Mouse (Mus musculus) cortical plate, adult 2 months (tissue): ENCODE measurements at regions not wholly inside any gene's neighbourhood (a gene's known extent, or its start where the extent isn't known, plus 50 kb on each side); places are given as distances from the start of the nearest gene placed in this dataset.

Experiments
- H3K27ac ChIP-seq: fragments of 200-500 bp; 2 replicates; pipeline ENCODE4 v1.5.1; 2012; ENCODE audit warnings: low read length, control low read depth, inconsistent platforms; ENCODE audit not compliant: insufficient read depth
- H3K4me1 ChIP-seq: fragments of 200-500 bp; 2 replicates; pipeline ENCODE4 v1.6.1; 2011; ENCODE audit warnings: low read length; ENCODE audit not compliant: control insufficient read depth, insufficient read depth
- H3K4me3 ChIP-seq: fragments of 200-500 bp; 2 replicates; pipeline ENCODE4 v1.5.1; 2011; ENCODE audit warnings: mild to moderate bottlenecking, low read length, control low read depth; ENCODE audit not compliant: insufficient read depth
- CTCF ChIP-seq: fragments of 200-500 bp; IDR thresholded peaks from 2 replicates; pipeline ENCODE4 v1.5.1; 2011; ENCODE audit warnings: mild to moderate bottlenecking, control low read depth, low read length; ENCODE audit not compliant: insufficient read depth; ENCODE audit errors: extremely low read depth
- POLR2A ChIP-seq: fragments of 200-500 bp; IDR thresholded peaks from 2 replicates; pipeline ENCODE4 v1.6.1; 2011; ENCODE audit warnings: mild to moderate bottlenecking, low read length, control low read depth; ENCODE audit not compliant: insufficient read depth; ENCODE audit errors: extremely low read depth

- Histone ChIP-seq H3K27ac (no peak overlapping the region), H3K4me3 (no peak overlapping the region), H3K4me1 (no peaks in the 10 kb centered on the region)
- TF ChIP-seq POLR2A (no peak), CTCF (no peak)
These were observed 152.7 kb downstream of the Bmp7 start for GRCm38 (mm10) chr2:172787203-172787944.

- no peak overlapping the region for H3K27ac ChIP-seq
- no peak for TF ChIP-seq POLR2A
- TF ChIP-seq CTCF: no peak
- H3K4me3 ChIP-seq: no peak overlapping the region
- H3K4me1 ChIP-seq: no peaks in the 10 kb centered on the region
These were observed 150.9 kb downstream of the Bmp7 start for GRCm38 (mm10) chr2:172789260-172789659.

DNA sequence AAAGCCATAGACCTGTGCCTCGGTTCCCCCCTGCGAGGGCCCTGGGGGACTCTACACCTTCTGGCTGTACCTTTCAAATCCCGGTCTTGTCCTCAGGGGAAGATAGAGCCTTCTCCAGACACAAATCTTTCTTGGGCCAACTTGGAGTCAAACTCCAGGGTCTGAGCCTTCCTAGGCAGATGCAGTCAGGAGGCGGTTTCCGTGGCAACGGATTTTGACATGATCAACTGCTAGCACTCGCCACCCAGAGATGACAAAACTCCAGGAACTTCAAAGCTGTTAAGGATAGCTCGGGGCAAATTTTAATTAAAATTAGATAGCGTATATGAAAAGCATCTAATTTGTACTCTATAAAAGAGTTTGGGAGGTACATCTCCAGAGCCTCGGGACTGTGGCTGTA, 147.6 kb downstream of the Bmp7 start:
- Histone ChIP-seq H3K4me1 (no peaks in the 10 kb centered on the region), H3K4me3 (no peak overlapping the region), H3K27ac (no peak overlapping the region)
- TF ChIP-seq POLR2A (no peak), CTCF (no peak)

DNA sequence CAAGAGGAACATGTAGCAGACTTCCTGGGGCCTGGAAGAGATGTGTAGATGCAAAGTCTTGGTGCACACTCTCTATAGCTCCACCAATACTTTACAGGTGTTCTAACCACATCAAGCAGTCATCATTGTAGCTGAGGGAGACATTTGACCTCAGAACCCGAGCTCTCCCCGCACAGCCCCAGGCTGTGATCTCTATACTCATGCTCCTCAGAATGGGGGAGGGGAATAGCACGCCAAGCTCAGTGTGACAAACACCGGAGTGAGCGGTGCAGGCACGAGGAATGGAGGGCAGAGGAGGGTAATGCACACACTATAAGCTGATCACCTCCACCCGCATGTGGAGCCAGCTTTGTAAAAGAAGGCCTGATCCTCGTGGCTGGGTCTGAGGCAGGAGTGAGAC, 146.1 kb downstream of the Bmp7 start:
- no peak overlapping the region for H3K4me3 ChIP-seq
- no peak overlapping the region for H3K27ac ChIP-seq
- no peaks in the 10 kb centered on the region for H3K4me1 ChIP-seq
- TF ChIP-seq POLR2A: no peak
- TF ChIP-seq CTCF: no peak

- Histone ChIP-seq H3K4me1 (no peaks in the 10 kb centered on the region), H3K4me3 (no peak overlapping the region), H3K27ac (no peak overlapping the region)
- TF ChIP-seq CTCF (no peak), POLR2A (no peak)
These were observed 145.3 kb downstream of the Bmp7 start for GRCm38 (mm10) chr2:172794771-172795170.

- TF ChIP-seq POLR2A: no peak
- TF ChIP-seq CTCF: no peak
These were observed 144.0 kb downstream of the Bmp7 start for GRCm38 (mm10) chr2:172796104-172796503.

DNA sequence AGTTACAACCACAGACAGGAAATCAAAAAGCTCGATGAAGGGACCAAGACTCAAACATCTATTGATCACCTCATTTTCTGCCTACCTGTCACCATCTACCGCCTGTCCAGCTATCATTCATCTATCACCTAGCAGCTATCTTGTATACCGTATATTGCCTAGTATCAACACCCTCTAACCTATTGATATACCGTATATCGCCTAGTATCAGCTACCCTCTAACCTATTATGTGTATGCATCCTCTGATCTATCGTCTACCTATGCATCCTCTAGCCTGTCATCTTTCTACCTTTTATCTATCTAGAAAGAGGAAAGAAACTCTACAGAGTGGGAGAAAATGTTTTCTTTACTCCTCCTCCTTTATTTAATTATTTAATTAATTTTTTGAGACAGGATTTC, 143.2 kb downstream of the Bmp7 start:
- Histone ChIP-seq H3K4me3 (no peak overlapping the region), H3K27ac (no peak overlapping the region), H3K4me1 (no peaks in the 10 kb centered on the region)
- no peak for TF ChIP-seq POLR2A
- no peak for TF ChIP-seq CTCF

More at GRCm38 (mm10) chr2:172796104-172796503, 144.0 kb downstream of the Bmp7 start:
- no peak overlapping the region for H3K4me3 ChIP-seq
- no peak overlapping the region for H3K27ac ChIP-seq
- no peaks in the 10 kb centered on the region for H3K4me1 ChIP-seq

DNA sequence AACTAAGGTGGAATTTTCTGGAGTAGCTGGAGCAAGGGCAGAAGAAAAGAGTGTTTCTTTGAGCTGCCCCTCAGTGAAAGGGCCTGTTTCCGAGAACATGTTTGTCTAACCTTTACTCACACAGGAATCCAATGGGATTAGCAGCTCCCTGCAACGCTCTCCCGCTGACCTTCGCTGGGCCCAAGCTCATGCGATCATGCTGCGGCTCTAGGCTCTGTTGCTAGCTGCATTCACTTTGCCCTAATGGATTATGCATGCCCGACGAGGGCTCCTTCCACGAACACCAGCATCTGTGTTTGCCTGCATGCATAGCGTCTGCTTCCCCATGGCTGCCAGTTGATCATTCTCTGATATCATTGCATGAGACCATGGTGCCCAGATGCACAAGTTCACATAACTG, 140.2 kb downstream of the Bmp7 start:
- TF ChIP-seq CTCF (no peak), POLR2A (no peak)
- Histone ChIP-seq H3K4me1 (no peaks in the 10 kb centered on the region), H3K4me3 (no peak overlapping the region), H3K27ac (no peak overlapping the region)

DNA sequence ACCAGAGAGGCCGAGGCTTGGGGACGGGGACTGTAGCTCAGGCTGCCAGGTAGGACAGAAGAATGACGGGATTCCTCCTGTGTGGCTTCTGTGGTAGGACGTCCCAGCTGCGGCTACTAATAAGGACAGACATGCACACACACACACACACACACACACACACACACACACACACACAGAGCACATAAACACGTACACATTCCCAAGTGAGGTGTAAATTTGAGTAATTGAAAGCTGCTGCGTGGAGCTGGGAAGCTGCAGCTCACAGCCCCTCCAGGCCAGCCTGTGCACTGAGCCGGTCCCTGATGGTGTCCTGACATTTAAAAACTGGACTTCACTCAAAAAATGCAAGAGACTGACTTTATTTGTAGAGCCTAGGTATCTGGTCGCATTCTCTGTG, 139.3 kb downstream of the Bmp7 start:
- Histone ChIP-seq H3K4me3 (no peak overlapping the region), H3K27ac (no peak overlapping the region), H3K4me1 (no peaks in the 10 kb centered on the region)
- TF ChIP-seq CTCF (no peak), POLR2A (no peak)

DNA sequence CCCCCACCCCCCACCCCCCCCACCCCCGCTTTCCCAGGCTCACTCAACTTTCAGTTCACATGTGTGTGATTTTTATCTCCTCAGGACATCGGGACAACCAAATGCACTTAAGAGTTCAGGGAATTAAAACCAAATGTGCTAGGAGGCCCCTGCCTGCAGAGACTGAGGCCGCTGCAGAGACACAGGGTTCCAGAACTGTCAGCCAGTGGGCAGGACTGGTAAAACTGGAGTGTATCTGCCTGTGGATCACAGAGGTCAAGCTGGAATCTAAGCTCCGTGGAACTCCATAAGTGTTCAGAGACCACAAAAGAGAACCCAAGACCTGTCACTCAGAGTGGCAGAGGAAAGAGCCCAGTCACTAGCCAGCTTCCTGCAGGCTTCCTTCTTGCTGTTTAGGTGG, 138.3 kb downstream of the Bmp7 start:
- H3K27ac ChIP-seq: no peak overlapping the region
- no peaks in the 10 kb centered on the region for H3K4me1 ChIP-seq
- H3K4me3 ChIP-seq: no peak overlapping the region
- TF ChIP-seq CTCF (no peak), POLR2A (no peak)
